Mouse (Mus musculus): ENCODE measurements at regions not wholly inside any gene's neighbourhood (a gene's known extent, or its start where the extent isn't known, plus 50 kb on each side); places are given as distances from the start of the nearest gene placed in this dataset.

DNA sequence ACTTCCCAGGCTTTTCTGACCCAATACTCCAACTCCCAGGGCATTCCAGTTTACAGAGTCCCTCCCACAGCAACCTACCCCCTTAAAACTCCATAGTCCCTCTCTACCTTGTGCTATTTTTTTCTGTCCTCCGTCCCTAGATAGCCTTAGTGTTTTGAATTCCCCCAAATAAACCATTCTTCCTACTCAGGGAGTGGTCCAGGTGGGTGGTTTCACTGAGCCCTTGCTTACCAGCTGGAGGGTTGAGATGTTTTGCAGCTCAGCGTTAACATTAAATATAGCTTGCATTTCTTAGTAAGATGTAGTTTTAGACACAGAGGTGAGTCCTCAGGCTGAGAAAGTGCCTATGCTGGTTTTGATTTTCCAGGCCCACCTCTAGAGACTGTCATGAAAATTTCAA, 313.0 kb downstream of the Bmper start:
- DNase-seq (ENCODE audit: low spot score in 2 of 2), result no peak

DNA sequence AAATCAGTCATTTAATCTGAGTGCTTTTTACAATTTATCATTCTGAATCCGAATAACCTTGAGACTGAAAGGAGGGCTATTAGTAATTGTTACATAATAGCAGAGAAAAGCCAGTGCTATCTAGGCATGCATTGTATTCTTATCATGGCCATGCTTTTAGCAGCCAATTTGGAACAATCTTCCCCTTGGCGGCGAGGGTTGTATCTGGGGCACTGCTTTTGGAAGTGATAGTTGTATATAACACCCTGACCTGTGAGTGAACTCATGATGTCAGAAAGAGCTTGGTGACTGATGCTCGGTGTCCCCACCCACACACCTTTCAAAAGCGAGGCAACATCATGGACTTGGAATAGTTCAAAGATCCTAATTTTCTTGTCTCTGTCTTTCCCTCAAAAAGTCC, 315.2 kb downstream of the Bmper start:
- no peak for DNase-seq (ENCODE audit: low spot score in 2 of 2)

DNA sequence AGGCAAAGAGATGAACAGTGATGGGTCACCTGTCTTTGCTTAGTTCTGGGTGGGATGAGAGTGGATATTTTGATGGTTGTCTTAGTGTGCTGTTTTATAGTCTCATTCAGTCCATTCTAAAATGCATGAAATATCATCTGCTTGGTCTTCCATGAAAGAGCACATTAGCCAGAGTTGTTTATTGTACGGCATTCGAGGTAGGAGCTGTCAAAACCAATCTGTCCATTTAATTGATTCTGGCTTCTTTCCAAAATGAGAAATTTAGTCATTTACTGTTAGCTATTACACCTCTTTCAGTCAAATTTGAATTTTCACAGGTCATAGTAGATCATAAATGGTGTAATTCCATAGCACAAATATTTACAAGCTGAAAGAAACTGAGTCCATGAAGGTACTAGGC, 328.8 kb downstream of the Bmper start:
- DNase-seq (ENCODE audit: low spot score in 2 of 2), result no peak

DNA sequence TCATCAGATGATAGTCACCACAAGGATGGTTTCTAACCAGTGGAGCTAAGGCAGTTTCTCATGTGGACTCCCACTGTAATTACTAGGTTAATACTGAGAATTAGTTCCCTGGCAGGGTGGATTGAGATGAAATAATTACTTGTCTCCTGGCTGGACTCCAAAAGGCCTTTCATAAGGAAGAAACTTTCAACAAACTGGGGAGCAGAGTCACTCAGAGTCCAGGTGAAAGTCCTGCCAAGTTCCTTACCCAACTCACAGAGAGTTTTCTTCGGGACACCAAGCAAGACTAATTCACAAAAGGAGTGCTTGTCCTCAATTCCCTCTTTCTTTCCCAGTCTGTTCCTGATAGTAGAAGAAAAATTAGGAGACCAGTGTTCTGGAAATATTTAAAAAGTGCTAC, 330.9 kb downstream of the Bmper start:
- DNase-seq (ENCODE audit: low spot score in 2 of 2), result no peak

DNA sequence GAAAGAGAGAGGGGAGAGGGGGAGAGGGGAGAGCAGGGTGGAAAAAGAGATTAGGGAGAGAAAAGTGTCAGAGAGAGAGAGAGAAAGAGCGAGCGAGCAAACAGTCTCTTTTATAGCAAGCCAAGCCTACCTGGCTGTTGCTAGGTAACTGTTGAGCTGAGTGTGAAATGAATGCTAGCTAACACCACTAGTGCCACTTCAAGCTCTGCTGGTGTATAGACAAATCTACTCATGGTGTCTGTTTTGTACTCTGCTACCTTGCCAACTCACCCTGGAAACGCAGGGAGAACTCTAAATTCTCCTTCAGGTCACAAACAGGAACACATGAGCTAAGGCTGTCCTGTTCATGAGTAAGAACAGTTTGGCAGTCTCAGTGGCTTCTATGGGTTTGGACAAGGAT, 334.7 kb downstream of the Bmper start:
- no peak for DNase-seq (ENCODE audit: low spot score in 2 of 2)

DNA sequence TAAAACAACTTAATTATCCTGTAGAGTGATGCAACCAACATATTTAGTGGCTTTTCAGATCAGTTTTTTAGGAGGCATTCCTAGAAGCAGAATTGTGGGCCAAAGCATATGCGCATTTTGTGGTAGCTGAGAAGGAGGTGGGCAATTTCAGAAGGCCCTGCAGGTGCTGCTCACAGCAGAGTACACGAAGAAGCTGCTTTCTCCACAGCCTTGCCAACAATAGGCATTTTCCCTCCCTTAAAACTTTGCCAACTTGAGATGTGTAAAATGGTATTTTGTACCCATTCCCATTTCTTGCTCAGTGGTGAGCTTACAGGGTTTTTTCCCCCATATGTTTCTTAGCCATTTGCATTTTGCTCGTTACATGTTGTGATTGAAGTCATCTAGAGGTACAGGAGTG, 339.0 kb downstream of the Bmper start:
- DNase-seq (ENCODE audit: low spot score in 2 of 2), result no peak

DNA sequence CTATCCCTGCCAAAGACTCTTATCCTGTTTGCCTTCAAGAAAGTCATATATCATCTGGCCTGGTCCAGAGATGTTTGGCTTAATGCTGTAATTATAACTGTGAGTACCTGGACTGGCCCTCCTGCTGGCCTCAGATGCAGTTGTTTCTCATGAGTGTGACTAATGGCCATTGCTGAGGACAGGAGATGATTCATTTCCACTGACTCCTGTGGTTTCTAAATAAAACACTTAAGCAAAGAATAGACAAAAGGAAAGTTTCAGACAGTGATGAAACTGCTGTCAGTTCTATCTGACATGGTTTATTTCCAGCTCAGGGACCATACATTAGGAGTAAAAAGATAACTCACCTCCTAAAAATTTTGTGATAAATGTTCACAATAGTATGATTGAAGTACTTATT, 344.2 kb downstream of the Bmper start:
- no peak for DNase-seq (ENCODE audit: low spot score in 2 of 2)

DNA sequence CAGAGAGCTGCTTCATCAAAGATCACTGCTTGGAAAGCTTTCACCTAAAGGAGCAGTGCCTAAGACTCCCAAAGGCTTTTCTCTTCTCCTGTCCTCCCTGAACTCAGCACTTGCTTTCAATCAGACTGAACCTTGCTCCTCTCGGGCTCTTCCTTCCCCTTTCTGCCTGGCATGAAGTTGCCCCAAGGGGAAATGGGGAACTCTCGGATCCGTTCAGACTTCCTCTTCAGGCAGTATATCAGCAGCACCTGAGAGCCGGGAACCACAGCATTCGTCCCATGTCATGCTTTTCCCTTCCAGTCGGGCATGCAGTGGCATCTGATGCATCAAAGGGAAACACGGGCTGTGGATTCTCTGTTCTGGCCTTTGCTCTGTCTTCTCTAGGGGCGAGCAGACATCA, 347.3 kb downstream of the Bmper start:
- no peak for DNase-seq (ENCODE audit: low spot score in 2 of 2)

DNA sequence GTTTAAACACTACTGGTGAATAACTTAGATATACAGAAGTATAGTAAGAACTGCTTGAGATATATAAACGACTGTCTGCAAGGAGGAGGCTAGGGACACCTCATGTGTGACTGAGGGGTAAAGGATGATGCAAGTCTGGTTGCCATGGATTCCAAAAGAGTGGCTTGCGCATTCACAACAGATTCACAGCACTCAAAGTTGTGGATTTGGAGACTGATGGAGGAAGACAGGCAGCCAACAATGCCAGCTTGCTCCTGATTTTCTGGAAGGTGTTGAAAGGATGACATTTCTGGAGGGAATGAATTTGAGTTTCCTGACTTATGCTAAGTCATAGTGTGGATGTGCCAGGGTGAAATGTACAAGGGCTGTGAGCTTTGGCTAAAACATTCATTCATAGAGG, 353.4 kb downstream of the Bmper start:
- no peak for DNase-seq (ENCODE audit: low spot score in 2 of 2)

DNA sequence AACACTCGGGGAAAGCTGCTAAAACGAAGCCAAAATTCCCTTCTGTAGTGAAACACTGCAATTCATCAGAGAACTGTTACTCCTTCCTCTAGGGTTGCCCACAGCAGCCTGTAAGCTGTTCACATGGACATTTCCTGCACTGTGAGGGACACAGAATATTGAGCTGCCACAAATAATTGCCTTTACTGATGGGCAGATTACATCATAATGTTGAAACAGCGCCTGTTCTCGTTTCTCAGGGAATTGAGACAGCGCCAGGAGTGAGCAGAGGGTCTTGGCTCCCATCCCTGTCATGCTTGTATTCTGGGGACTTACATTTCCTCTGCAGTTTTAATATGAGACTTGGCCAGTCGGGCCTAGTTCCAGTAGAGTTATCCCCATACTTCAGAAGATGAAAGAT, 357.3 kb downstream of the Bmper start:
- DNase-seq (ENCODE audit: low spot score in 2 of 2), result no peak

DNA sequence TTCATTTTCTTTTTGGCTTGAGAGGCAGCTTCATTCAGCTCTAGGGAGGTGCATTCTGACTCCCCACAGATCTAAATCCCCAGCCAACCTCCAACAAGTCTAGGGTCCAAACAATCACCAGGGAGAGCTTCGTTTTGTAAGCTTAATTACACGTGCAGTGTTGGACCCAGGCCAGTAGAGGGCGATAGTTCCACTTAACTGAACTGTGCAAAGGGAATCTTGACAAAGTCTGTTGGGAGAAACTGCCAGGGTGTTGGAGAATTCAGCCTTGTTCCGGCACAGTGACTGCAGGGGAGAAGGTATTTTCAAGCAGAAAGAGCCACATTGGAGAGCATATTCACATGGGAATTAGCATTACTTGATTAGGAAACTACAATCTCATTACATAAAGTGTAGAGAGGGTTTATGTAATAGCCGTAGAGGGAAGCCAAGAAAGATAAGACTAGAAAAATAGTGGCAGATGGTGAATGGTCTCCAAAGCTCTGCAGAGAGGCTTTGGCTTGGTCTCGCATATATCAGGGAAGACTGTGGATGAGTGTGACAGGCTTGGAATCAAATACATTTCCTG, 358.2 kb downstream of the Bmper start:
- peak; percentile 65 to 77 for DNase-seq (ENCODE audit: low spot score in 2 of 2)

DNA sequence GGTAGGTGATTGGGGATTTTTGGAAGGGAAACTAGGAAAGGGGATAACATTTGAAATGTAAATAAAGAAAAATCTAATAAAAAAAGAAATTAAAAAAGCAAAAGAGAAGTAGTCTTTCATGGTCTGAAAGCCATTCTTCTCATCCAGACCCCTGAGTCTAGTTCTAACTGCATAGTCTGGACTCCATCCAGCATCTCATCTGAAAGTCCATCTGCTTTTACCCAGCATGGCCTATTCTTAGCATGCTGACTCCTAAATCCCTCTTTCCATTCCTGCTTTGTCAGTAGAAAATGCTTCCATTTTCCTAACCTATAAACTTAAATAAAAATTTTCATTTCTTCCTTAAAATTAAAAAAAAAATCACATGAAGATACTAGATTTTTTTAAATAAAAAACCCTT, 361.7 kb downstream of the Bmper start:
- no peak for DNase-seq (ENCODE audit: low spot score in 2 of 2)

DNA sequence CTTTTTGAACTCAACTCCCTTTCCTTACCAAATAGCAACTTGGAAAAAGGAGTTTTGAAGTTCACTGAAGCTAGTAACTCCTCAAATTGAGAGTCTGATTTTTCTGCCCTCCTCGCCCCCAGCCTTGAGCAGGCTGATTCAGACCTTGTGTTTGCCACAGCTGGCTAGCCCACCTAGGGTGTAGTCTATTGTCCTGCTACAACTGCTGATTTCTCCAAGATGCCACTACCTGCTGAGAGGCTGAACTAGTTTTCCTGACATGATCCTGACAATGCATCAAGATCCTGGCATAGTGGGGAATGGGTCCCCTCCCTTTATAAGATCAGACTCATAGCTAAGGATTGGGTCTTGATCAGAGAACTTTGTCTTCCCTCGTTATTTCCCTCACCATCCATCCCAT, 366.1 kb downstream of the Bmper start:
- no peak for DNase-seq (ENCODE audit: low spot score in 2 of 2)

DNA sequence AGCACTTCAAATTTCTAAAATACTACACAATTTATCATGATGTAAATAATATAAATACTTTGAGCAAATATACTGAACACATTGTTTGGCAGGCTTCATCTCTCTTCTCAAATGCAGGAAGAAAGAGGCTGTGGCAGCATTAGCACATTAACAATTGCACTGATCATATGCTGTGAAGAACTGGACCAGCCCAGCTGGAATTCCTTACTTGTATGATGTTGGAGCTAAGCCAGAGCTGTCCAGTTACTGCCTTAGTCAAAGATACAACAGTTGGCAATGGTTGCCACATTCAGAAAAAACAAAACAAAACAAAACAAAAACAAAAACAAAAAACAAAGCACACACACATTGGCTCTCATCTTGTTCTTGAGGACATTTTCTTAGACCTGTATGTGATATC, 369.0 kb downstream of the Bmper start:
- no peak for DNase-seq (ENCODE audit: low spot score in 2 of 2)

DNA sequence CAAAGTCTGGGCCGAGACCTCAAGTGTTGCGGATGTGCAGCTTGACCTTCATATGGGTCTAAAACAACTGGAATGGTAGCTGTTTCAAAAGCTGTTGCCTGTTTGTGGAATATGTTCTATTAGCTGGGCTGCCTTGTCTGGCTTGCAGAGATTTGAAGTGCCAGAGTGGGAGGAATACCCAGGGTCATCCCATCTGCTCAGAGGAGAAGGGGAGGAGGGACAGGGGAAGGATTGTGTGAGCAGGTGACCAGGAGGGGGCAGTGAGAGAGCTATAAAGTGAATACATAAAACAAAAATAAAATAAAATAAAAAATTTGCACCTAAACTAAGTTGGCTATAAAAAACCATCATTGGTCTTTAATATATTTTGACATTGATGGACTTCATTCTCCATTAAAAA, 377.7 kb downstream of the Bmper start:
- DNase-seq (ENCODE audit: low spot score in 2 of 2), result no peak
